Mouse (Mus musculus): ENCODE results near the gene Sema4d.

- TF ChIP-seq GATA2 (IDR thresholded peaks at IDR 0.05; ENCODE audit: borderline replicate concordance, low read depth, low read length) (no peak), TAL1 (conservative IDR thresholded peaks at IDR 0.05; ENCODE audit: low read depth, low read length) (no peak)
Measured at GRCm38 (mm10) chr13:51677041-51677440, 116.5 kb downstream of the Sema4d start.

Data from G1E (cell line).